Mouse (Mus musculus): ENCODE results near the gene Nme3.
A peak's percentile ranks its signal among the peaks of the same experiment; 100 is the strongest.

The Nme3 gene

DNA sequence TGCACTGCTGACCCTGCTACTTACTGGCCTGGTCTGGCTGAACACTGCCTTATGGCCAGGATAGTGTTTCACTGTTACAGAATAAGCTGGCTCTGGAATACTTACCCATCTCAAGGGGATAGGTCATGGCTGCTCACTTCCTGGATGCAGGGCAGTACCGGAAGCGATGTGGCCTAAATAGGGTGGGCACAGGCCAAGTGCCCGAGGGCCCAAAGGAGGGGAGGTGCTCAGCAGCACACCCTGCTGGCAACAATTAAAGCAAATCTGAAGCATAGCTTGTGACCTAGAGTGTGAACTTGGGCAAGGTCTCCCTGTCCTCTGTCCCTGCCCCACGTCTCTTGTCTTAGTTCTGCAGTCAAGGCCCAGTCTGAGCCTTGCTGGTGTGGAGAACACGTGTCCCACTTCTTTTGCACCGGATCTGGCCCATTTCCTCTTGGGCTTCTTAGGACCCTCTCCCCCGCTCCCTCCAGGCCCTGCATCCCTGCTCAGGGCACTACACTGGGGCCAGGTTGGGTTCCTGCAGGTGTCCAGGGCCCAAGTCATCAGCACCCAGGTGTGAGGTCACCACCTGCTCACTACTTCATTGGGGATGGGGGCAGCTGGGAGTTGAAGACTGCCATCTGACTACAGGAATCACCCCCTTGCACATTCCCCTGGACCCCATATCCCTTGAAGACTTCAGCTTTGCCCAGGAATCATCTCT is 14.4 kb upstream of the Nme3 start:
- DNase-seq (ENCODE audit: low read depth, low spot score), result no peak

GRCm38 (mm10) chr17:24884391-24884790 is 11.9 kb upstream of the Nme3 start:
- DNase-seq (ENCODE audit: low read depth, low spot score), result no peak

GRCm38 (mm10) chr17:24885356-24886133 is 10.8 kb upstream of the Nme3 start:
- DNase-seq (ENCODE audit: low read depth, low spot score), result no peak

DNA sequence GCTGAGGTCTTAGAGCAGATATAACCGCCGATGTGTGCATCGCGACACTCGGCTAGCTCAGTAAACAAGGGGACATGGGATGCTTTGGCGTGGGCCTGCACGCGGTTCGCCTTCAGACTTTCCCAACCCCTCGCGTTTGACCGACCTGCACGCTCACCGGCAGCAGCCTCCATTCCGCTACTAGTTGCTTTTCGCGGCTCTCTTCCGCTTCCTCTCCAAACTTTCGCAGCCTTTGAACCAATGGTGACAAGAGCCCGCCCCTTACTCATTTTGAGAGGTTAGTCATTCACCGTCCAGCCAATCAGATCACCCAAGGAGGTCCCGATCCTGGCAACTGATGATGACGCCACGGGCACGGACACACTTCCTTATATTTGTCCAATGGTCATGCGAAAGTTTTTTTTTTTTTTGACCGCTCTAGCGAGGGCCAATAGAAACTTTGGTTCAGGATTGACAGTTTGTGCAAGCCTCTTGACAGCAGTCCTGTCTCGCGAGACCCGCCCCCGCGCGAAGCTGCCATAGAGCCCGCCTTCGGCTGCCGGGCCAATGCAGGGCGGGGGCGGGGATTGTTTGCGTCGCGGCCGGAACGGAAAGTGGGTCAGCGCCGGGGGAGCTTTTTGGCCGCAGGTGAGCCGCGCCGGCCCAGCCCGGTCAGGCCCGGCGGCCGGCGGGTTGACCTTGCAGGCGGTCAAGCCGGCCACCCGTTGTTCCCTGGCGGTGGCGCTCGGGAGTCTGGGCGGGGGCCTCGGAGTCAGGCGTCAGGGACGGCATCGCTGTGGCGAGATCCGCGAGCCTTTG is 10.0 kb upstream of the Nme3 start, which contains the start of the genes Nubp2 and Spsb3:
Gene Nubp2, minus strand, starts transcription at position 216 of the 798 bp plus-strand sequence.
Gene Spsb3, plus strand, starts transcription at position 510 of the 798 bp plus-strand sequence.
- DNase-seq (ENCODE audit: low read depth, low spot score), result peak; percentile 100

DNA sequence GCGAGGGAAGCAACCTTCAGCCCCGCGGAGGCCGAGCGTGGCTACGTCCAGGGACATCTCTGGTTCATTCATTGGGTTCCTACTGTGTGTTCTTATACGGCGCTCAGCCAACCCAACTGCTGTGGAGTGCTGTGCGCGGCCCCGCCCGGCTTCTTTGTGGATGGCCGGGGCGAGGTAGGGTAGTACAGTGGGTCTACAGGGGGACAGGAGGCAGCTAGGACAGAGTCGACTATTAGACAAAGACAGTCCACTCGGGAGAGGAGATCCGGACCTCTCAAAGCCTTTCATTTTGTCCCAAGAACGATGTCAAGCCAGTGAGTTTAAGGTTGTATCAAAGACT is 9.4 kb upstream of the Nme3 start:
- peak; percentile 18 for DNase-seq (ENCODE audit: low read depth, low spot score)

GRCm38 (mm10) chr17:24887291-24888080 is 8.8 kb upstream of the Nme3 start:
- no peak for DNase-seq (ENCODE audit: low read depth, low spot score)

DNA sequence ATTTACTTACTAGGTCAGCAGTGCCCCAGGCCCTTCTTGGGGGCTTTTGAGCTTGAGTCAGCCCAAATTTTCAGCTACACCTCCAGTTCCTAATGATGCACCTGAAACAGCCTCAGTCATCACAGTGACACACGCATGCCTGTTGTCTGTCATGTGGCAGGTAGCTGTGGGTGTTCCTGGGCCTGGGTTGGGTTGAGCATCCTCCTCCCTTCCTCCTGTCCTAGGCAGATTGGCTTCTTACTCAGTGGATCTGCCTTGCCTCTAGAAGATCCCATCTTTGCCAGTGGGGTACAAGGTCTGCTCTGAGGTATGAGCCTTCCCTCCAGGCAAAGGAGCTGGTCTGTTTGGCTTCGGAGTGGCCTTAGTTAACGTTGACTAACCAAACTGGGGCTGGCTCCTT is 7.4 kb upstream of the Nme3 start:
- no peak for DNase-seq (ENCODE audit: low read depth, low spot score)

DNA sequence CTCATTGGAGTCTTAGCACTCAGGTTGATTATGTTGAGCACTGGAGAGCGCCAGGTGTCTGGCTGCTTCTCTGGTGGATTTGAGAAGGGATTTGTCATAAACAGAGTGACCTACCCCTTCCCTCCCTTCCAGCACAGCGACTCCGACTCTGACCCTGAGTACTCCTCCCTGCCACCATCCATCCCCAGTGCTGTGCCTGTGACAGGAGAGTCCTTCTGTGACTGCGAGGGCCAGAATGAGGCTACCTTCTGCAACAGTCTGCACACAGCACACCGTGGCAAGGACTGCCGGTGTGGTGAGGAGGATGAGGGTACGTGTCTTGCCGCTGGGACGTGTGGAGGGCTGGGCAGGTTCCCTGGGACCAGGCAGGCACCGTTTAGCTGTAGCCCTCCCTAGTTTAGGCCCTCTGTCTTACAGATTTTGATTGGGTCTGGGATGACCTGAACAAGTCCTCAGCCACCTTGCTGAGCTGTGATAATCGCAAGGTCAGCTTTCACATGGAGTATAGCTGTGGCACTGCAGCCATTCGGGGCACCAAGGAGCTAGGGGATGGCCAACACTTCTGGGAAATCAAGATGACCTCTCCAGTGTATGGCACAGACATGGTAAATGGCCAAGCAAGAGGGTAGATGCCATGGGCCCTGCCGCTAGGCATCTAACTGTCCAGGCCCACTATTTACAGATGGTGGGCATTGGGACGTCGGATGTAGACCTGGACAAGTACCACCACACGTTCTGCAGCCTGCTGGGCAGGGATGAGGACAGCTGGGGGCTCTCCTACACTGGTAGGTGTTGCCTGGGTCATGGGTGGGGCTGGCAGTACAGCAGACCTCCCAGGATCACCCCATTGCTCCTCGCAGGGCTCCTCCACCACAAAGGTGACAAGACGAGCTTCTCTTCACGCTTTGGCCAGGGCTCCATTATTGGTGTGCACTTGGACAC is 5.9 kb upstream of the Nme3 start:
- DNase-seq (ENCODE audit: low read depth, low spot score), result no peak

GRCm38 (mm10) chr17:24891321-24891720 is 5.0 kb upstream of the Nme3 start:
- no peak for DNase-seq (ENCODE audit: low read depth, low spot score)

GRCm38 (mm10) chr17:24892785-24893184 is 3.5 kb upstream of the Nme3 start:
- no peak for DNase-seq (ENCODE audit: low read depth, low spot score)

GRCm38 (mm10) chr17:24893276-24893675 is 3.0 kb upstream of the Nme3 start:
- DNase-seq (ENCODE audit: low read depth, low spot score), result no peak

DNA sequence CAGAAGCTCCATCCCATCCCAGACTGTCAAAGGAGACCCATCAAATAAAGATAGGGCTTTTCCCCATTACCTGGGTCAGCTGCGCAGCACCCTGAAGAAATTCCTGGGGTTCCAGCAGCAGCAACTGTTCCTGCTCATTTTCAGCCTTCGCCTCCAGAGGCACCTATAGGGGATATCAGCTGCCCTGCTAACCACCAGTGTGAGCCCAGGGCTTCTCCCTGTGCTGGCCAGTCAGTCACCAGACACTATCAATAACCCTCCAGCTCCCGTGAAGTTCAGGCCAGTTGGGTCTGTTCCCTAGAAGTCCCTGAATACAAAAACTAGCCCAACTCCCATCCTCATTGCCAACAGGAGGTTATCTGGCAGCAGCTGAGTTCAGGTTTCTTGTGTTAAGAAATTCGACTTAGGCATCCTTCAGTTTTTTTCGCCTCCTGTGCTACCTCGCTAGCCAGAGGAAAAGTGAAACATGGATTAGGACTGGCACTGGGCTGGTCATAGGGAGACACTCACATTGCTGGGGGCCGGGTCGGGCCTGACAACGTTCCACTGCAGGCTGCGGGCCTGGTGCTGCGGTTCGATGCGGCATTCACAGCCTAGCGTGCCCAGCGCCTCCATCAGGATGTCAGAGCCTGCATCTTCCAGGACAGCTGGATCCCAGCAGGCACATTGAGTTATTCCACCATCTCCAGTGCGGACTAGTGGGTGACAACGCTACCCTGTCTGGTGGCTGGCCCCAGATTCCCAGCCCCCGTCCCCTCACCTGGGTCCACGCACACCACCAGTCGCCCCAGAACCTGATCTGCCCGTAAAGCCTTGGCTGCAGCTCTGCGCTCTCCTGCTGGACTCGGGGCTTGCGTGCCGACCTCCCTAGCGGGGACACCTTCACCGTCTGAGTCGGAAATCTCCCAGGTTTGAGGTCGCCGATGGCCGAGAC is 2.0 kb upstream of the Nme3 start:
- no peak for DNase-seq (ENCODE audit: low read depth, low spot score)

DNA sequence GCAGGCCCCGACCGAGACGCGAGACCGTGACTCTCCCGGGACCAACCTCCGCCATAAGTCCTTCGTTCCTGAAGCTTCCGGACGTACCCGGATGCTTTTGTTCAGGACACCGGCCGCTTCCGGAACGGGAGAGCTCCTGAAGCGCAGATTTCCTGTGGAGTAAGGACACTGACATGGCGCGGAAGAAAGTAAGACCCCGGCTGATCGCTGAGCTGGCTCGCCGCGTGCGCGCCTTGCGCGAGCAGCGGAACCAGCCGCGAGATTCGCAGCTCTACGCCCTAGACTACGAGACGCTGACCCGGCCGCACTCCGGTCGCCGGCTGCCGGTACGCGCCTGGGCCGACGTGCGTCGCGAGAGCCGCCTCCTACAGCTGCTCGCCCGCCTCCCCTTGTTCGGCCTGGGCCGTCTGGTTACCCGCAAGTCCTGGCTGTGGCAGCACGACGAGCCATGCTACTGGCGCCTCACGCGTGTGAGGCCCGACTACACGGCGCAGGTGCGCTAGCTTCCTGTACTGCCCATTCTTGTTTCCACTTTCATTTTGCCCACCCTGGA is 1.2 kb upstream of the Nme3 start, which contains the start of the genes Eme2 and Mrps34:
Gene Eme2, minus strand, starts transcription at position 93 of the 553 bp plus-strand sequence.
Gene Mrps34, plus strand, starts transcription at position 122 of the 553 bp plus-strand sequence.
- peak; percentile 77 for DNase-seq (ENCODE audit: low read depth, low spot score)

GRCm38 (mm10) chr17:24895571-24896240 is 594 bp upstream of the Nme3 start:
- no peak for DNase-seq (ENCODE audit: low read depth, low spot score)

- no peak for DNase-seq (ENCODE audit: low read depth, low spot score)
Measured at GRCm38 (mm10) chr17:24896993-24897269, 631 bp downstream of the Nme3 start.

DNA sequence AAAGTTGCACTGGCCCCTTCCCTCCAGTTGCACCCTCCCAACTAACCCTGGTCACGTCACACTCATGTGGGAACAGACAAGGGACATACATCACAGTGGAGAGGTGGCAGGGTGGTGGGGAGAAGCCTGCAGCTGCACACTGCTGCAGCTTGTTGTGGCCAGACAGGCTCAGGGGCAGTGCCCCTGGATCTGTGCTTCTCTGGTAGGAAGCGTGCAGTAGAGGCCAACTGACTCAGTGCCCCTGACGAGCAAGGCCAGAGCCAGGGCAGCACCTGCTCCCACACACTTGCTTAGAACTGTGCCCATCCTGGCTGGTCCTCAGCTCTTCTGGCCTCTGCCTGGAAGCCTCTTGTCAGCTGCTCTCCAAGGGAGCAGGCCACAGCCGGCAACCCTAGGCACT is 1.3 kb downstream of the Nme3 start:
- DNase-seq (ENCODE audit: low read depth, low spot score), result no peak

- no peak for DNase-seq (ENCODE audit: low read depth, low spot score)
Measured at GRCm38 (mm10) chr17:24898041-24898854, 1.9 kb downstream of the Nme3 start.

DNA sequence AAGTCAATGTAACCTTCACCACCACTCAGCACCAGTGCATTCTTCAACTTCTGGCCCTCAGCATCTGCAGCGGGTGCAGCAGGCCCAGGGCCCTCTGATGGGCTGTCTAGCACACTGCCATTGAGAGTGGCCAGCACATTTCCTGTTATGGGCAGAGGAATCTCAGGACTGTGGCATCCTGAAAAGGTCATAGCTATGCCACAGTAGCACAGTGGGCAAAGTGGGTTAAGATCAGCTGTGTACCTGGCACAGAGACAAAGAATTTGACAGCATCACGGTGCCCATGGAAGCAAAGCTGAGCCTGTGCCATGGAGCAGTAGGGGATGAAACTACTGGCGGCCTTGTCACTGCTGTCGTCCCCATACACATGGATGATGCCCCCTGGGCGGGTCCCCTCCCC is 2.9 kb downstream of the Nme3 start:
- DNase-seq (ENCODE audit: low read depth, low spot score), result no peak
